Mouse (Mus musculus) urinary bladder, postnatal 10 days (tissue): Measurements from ENCODE around the gene Unc50.
A peak's percentile ranks its signal among the peaks of the same experiment; 100 is the strongest.

Experiments used
- DNase-seq: peaks from one replicate; pipeline ENCODE4 v3.0.0; 2022; ENCODE audit warnings: low spot score

The Unc50 gene

DNA sequence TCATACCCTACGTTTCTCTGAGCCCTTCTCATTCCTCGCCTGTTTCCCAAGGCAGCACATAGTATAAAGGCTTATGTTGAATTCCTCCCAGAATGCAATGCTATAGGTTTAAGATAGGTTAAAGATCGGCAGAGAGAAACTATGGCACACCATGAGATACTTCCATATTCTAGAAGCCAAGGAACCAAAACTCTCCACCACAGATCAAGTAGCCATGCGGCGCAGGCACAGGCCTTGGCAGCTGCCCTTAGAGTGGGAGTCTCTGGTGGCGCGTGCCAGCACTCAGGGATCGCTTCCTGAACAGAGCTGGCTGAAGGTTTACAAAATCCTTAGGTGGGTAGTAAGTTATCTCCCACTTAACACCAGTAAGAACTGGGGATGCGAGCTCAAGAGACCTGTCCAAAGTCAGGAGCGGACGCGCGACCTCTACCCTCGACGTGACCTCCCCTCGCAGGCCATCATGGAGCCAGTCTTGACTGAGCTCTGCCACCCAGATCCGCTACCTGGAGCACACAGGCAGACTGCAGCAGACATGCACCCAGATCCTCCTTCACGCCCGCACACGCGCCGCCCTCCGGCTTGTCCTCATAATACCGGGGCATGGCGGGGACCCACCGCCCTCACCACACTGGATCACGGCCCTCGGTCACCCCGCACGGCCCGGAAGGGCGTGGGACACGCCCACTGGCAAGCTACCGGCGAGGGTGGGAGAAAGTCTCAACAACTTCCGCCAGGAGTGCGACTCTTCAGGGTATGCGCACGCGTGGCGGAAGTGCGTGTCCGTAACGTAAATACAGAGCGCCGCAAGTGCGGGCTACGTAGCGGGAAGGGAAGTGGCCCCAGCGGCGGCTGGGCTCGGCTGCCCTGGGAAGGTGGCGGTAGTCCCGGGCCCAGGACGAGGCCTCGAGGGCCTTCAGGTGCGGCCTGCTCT lies at the start of gene Unc50, which contains the start of gene Coa5:
Gene Unc50 (plus strand): TSS at position 774 of the 931 bp plus-strand sequence.
Gene Coa5 (minus strand): TSS at position 738 of the 931 bp plus-strand sequence.
- DNase-seq: peak; percentile 69

DNA sequence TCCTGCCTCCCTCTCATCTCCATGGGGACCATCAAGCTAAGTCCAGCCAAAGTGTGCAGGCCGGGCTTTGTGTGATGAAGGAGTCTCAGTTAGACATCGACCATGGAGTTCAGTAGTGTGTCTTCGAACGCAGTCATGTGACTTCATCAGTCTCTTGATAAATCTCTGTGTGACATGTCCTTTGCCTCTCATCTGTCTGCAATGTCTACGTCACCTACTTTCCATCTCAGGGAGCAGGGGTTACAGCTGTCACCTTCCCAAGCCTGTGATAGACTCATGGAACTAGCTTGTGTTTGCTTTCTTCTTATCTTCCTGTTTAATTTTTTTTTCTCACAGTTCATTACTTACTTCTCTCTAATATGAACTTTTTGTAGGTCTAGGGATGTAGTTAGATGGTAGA lies 49.0 kb upstream of the Unc50 start:
- no peak for DNase-seq

- no peak for DNase-seq
Observed at GRCm38 (mm10) chr1:37384304-37384703, 45.6 kb upstream of the Unc50 start.

- DNase-seq: no peak
Observed at GRCm38 (mm10) chr1:37386448-37386971, 43.4 kb upstream of the Unc50 start.

DNA sequence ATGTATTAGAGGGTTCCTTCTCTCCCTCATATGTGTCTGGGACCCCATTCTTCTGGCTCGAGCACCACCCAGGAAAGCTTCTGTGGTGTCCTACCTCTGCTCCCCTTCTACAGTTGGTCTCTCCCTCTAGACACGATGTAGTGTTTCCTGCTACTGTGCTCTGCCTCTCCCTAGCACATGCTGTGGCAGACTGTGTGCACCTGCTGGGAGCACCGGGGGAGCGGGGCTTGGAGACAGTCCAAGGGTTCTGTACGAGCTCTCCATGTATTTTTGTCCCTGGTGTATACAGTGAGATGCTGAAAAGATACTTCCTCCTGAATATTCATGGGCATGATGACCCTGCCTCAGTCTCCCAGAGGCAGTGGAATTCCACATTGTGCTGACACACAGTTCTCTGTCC lies 36.8 kb upstream of the Unc50 start:
- DNase-seq: no peak

DNA sequence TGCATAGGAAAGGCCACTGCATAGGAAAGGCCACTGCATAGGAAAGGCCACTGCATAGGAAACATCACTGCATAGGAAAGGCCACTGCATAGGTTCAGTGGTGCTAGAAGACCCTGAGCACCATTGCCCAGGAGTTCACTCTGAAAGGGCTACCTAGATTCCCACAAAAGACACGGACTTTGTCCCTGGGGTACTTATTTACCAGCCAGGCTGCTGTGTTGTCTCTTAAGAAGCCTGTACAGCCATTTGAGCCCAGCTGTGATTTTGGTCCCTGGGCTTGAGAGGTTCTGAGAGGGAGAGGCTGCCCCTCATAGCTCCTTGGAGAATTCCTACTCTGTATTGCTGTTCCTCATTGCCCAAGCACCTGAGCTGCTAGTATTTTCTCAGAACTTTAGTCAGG lies 33.5 kb upstream of the Unc50 start:
- no peak for DNase-seq

- no peak for DNase-seq
Observed at GRCm38 (mm10) chr1:37398961-37399360, 31.0 kb upstream of the Unc50 start.

DNA sequence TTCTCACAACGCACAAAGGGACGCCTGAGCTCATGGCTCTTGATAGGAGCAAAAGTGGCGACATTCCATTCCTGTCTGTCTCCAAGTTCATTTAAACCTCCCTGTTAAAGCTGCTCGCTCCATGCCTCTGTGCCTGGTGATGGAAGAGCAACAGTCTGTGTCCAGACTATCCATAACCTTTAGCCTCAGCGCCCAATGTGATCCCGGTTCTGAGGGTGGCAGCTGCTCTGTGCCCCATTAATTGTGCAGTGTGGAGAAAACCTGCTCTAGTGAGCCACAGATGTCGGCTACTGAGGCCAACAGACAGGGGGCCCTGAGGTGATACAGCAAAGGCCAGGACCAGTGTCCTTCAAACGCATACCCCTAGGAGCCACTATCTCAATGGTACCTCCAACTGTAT lies 30.2 kb upstream of the Unc50 start:
- DNase-seq: no peak

- DNase-seq: no peak
Observed at GRCm38 (mm10) chr1:37401687-37402086, 28.3 kb upstream of the Unc50 start.

DNA sequence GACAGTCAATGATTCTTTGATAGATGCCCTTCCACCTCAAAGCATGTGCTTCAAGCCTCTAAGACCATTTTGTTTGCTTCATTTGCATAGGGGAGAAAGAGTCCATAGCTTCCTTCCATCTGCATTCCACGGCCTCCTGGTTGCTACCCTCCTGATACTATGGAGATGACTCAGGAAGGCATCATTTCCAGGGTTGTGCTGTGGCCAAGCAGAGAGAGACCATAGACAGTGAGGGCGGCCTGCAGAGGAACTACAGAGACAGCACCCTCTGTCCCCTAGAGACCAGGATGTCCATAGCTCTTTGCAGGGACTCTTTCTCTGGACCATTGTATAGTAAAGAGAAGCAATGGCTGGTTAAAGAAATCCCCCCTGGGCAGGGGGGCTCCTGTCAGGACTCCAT lies 24.8 kb upstream of the Unc50 start:
- no peak for DNase-seq

DNA sequence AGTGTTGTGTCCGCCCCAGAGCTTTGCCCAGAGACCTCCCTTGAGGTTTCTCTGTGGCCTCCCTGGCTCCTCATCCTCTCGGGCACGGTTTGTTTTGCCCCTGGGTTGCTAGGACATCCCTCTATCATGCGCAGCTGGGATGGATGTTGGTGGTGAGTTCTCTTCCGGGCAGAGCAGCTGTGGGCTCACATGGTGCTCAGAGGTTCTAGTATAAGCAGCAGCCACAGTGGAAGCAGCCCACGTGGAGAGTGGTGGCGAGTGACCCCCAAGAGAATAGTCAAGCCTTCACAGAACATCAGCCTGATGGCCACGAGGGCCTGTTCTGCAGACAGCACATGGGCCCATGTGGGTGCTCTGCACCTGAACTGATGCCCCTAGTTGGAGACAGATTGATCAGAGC lies 22.7 kb upstream of the Unc50 start:
- DNase-seq: no peak

- no peak for DNase-seq
Observed at GRCm38 (mm10) chr1:37408059-37408458, 21.9 kb upstream of the Unc50 start.

GRCm38 (mm10) chr1:37408678-37409077 lies 21.3 kb upstream of the Unc50 start:
- DNase-seq: no peak

DNA sequence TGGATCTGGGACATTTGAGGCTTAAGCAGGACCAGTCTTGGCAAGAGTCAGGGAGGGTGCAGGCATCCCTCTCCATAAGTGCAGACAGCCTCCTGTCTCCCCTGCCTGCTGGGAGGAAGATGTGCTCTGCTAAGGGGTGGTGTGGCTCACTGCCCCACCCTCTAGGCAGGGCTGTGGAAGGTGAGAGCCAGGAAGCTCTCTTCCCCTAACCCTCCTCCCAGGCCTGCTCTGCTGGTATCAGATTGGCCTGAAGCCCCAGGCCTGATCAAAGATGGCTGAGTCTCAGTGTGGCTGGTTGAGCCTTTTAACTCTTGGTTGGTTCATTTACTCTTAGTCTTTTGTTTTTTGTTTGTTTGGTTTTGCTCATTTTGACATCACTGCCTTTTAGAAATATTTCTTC lies 20.3 kb upstream of the Unc50 start:
- no peak for DNase-seq

DNA sequence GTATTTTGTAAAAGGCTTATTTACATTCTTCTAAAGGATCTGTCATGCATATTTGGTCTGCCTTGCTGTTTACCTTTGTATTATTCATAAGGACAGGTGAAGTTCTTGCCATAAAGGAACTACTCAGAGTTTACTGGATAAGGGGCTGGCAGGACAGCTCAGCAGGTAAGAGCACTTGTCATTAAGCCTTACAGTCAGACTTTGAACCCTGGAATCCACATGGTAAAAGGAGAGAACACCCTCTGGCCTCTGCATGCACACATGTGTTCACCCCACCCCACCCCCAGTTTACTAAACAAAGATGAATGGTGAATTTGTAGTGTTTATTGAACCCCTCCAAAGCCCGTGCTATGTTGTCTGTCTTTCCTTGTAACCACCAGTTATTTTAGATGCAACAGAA lies 14.5 kb upstream of the Unc50 start:
- no peak for DNase-seq

DNA sequence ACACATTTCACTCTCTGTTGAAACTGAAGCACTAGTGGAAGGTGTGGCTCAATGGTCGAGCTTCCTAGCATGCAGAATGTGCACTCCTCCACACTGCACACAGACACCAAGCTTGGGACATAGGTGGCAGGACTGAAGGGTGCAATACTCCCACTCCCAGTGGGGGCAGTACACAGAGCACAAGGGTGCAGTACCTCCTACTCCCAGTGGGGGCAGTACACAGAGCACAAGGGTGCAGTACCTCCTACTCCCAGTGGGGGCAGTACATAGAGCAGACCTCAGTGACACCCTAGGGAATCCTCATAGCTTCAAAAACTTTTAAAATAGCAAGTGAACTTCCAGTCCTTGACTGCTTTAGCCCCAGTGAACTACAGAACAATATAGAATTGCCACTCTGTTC lies 10.5 kb upstream of the Unc50 start:
- no peak for DNase-seq

- no peak for DNase-seq
Observed at GRCm38 (mm10) chr1:37427144-37427875, 2.6 kb upstream of the Unc50 start.

DNA sequence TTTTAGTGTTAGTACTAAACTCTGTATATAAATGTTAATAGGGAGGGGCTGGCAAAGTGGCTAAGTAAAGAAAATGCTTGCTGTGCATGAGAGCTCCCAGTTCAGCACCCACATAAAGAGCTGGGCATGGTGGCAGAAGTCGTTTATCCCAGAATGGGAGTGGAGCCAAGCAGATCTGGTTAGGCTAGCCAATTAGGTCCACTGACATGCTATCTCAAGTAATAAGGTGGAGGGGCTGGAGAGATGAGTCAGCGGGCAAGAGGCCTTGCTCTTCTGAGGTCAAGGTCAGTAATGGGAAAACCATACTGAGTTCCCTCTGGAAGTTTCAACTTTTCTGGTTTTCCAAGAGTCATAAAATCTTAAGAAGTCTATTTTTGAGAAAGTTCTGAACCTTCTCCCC lies 1.0 kb upstream of the Unc50 start:
- DNase-seq: no peak

DNA sequence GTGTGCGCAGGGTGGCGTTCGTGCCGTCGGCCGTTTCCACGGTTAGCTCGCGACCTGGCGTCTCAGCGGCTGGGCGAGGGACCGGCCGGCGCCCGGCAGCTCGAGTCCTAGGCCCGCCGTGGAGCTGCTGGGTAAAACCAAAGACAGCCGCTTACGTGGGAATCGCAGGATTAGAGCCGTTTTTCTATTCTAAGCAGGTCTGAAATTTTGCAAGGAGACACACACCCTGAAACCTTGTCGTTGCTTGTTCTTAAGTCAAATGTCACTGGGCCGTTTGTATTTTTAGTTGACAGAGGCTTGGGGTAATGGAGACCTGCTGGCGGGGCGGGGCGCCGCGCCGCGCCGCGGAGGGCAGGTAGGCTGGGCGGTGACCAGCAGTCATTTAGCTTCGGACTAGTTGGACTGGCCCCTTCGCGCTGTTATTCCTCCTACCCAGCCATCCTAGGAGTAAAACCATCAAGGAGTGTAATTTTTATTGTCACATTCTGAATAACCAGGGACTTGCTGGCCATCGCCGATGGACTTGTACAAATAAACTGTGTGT lies 430 bp downstream of the Unc50 start:
- no peak for DNase-seq

- no peak for DNase-seq
Observed at GRCm38 (mm10) chr1:37436419-37436818, 6.5 kb downstream of the Unc50 start.

- DNase-seq: no peak
Observed at GRCm38 (mm10) chr1:37442848-37443835, 13.2 kb downstream of the Unc50 start.
